Mouse (Mus musculus) ES-Bruce4 (cell line): Measurements from ENCODE around the gene Ascl5. TPM values are rescaled to one million over a fixed set of nuclear protein-coding genes. Genes with fewer than 3 reads are reported as not detected.

ENCODE experiments used
- H3K27ac ChIP-seq: 2 replicates; pipeline ENCODE4 v1.5.1; 2012; ENCODE audit warnings: low read length, inconsistent platforms; ENCODE audit not compliant: insufficient read depth
- H3K27me3 ChIP-seq: 2 replicates; pipeline ENCODE4 v1.6.1; 2012; ENCODE audit warnings: mild to moderate bottlenecking, low read length, inconsistent platforms; ENCODE audit not compliant: control insufficient read depth, poor library complexity, insufficient read depth, severe bottlenecking
- H3K36me3 ChIP-seq: 2 replicates; pipeline ENCODE4 v1.6.1; 2012; ENCODE audit warnings: inconsistent platforms, mild to moderate bottlenecking, low read length, moderate library complexity; ENCODE audit not compliant: control insufficient read depth, poor library complexity, insufficient read depth, severe bottlenecking
- H3K4me1 ChIP-seq: one replicate; pipeline ENCODE4 v1.8.1; 2011; ENCODE audit warnings: low read length; ENCODE audit not compliant: control insufficient read depth, insufficient read depth
- H3K4me3 ChIP-seq: 2 replicates; pipeline ENCODE4 v1.5.1; 2011; ENCODE audit warnings: low read depth, mild to moderate bottlenecking, low read length
- H3K9ac ChIP-seq: 2 replicates; pipeline ENCODE4 v1.6.1; 2012; ENCODE audit warnings: low read depth, mild to moderate bottlenecking, inconsistent platforms; ENCODE audit not compliant: poor library complexity, severe bottlenecking
- H3K9me3 ChIP-seq: replicated peaks from 2 replicates; pipeline ENCODE4 v1.6.1; 2012; ENCODE audit warnings: mild to moderate bottlenecking, low read length, inconsistent platforms; ENCODE audit not compliant: control insufficient read depth, poor library complexity, insufficient read depth, severe bottlenecking
- CTCF ChIP-seq: IDR thresholded peaks from one replicate; pipeline ENCODE4 v1.8.1; 2011; ENCODE audit warnings: low read depth, low read length
- EP300 ChIP-seq: IDR thresholded peaks from 2 replicates; pipeline ENCODE4 v1.6.1; 2011; ENCODE audit warnings: low read depth, low read length; ENCODE audit not compliant: insufficient read depth
- POLR2A ChIP-seq: IDR thresholded peaks from one replicate; pipeline ENCODE4 v1.8.1; 2011; ENCODE audit warnings: low read length; ENCODE audit not compliant: insufficient read depth
- polyA plus RNA-seq: library from polyadenylated mRNA; stranded (reverse); fragments of >200 nt; gene quantifications from 2 replicates; pipeline ENCODE4 v1.2.4, GENCODE M21; 2011; ENCODE audit warnings: low read depth; ENCODE audit not compliant: missing spikeins, insufficient read depth, insufficient read length

The Ascl5 gene
- polyA plus RNA-seq, 1 experiment, result not detected

- TF ChIP-seq POLR2A (no peak), CTCF (no peak), EP300 (no peak)
- H3K9me3 ChIP-seq, result no peaks in the 10 kb centered on the region
- H3K36me3 ChIP-seq, result no peaks in the 10 kb centered on the region
- no peak overlapping the region for H3K9ac ChIP-seq
- no peak overlapping the region for H3K27ac ChIP-seq
- H3K27me3 ChIP-seq, result no peaks in the 10 kb centered on the region
- H3K4me1 ChIP-seq, result no peaks in the 10 kb centered on the region
- H3K4me3 ChIP-seq, result no peak overlapping the region
These were observed 17.0 kb downstream of the Ascl5 start for GRCm38 (mm10) chr1:136067579-136067978.

- TF ChIP-seq POLR2A (no peak), EP300 (no peak), CTCF (peak; percentile 76)
- Histone ChIP-seq H3K36me3 (no peaks in the 10 kb centered on the region), H3K4me1 (no peaks in the 10 kb centered on the region), H3K27me3 (no peaks in the 10 kb centered on the region), H3K9me3 (no peaks in the 10 kb centered on the region), H3K4me3 (no peak overlapping the region), H3K9ac (no peak overlapping the region), H3K27ac (no peak overlapping the region)
These were observed 25.5 kb downstream of the Ascl5 start for GRCm38 (mm10) chr1:136076086-136076485.

GRCm38 (mm10) chr1:136077656-136078055 lies 27.1 kb downstream of the Ascl5 start:
- H3K27me3 ChIP-seq, result no peaks in the 10 kb centered on the region
- H3K36me3 ChIP-seq, result no peaks in the 10 kb centered on the region
- H3K27ac ChIP-seq, result no peak overlapping the region
- TF ChIP-seq CTCF, result no peak
- no peak for TF ChIP-seq POLR2A
- no peak for TF ChIP-seq EP300
- H3K9me3 ChIP-seq, result no peaks in the 10 kb centered on the region; the same call in 1 of the 2 replicates
- H3K9ac ChIP-seq, result no peak overlapping the region
- no peak overlapping the region for H3K4me3 ChIP-seq
- H3K4me1 ChIP-seq, result no peaks in the 10 kb centered on the region

GRCm38 (mm10) chr1:136081161-136081560 lies 30.6 kb downstream of the Ascl5 start:
- Histone ChIP-seq H3K36me3 (no peaks in the 10 kb centered on the region), H3K9me3 (no peaks in the 10 kb centered on the region; the same call in 1 of the 2 replicates), H3K9ac (no peak overlapping the region), H3K4me1 (no peaks in the 10 kb centered on the region), H3K4me3 (no peak overlapping the region), H3K27me3 (no peaks in the 10 kb centered on the region), H3K27ac (no peak overlapping the region)
- TF ChIP-seq CTCF (no peak), POLR2A (no peak), EP300 (no peak)

- Histone ChIP-seq H3K4me1 (peaks cover 3% of the 10 kb centered on the region), H3K9me3 (no peaks in the 10 kb centered on the region; the same call in 1 of the 2 replicates), H3K27me3 (no peaks in the 10 kb centered on the region), H3K9ac (no peak overlapping the region), H3K27ac (no peak overlapping the region), H3K4me3 (no peak overlapping the region), H3K36me3 (no peaks in the 10 kb centered on the region)
- TF ChIP-seq EP300, result no peak
- no peak for TF ChIP-seq POLR2A
- TF ChIP-seq CTCF, result no peak
These were observed 35.5 kb downstream of the Ascl5 start for GRCm38 (mm10) chr1:136085988-136086685.

- H3K4me3 ChIP-seq, result no peak overlapping the region
- H3K9me3 ChIP-seq, result no peaks in the 10 kb centered on the region
- no peak overlapping the region for H3K9ac ChIP-seq
- TF ChIP-seq EP300 (no peak), POLR2A (no peak), CTCF (no peak)
- H3K36me3 ChIP-seq, result no peaks in the 10 kb centered on the region
- H3K4me1 ChIP-seq, result peaks cover 6% of the 10 kb centered on the region
- no peak overlapping the region for H3K27ac ChIP-seq
- no peaks in the 10 kb centered on the region for H3K27me3 ChIP-seq
These were observed 39.0 kb downstream of the Ascl5 start for GRCm38 (mm10) chr1:136089368-136090165.
